Mouse (Mus musculus): ENCODE measurements at regions not wholly inside any gene's neighbourhood (a gene's known extent, or its start where the extent isn't known, plus 50 kb on each side); places are given as distances from the start of the nearest gene placed in this dataset.

DNA sequence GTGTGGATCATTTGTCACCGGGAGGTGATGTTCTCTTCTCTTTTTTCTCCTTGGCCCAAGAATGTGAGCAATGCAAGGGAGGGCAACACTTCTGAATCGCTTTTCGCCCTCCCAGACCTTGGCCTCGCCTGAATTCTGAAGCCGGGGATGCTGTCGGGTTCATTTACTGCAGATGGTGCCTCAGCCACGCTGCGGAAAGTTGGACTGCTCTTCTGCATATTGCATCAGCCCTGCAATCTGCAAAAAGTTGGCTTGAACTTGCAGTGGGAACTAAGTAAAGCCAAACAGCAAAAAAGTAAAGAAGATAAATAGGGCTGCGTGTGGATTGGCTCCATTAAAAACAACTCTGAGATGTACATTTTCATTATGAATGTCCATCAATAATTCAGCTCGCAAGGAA, 55.9 kb upstream of the Dok5 start:
- no peak for DNase-seq (ENCODE audit: low spot score in 2 of 2)

DNA sequence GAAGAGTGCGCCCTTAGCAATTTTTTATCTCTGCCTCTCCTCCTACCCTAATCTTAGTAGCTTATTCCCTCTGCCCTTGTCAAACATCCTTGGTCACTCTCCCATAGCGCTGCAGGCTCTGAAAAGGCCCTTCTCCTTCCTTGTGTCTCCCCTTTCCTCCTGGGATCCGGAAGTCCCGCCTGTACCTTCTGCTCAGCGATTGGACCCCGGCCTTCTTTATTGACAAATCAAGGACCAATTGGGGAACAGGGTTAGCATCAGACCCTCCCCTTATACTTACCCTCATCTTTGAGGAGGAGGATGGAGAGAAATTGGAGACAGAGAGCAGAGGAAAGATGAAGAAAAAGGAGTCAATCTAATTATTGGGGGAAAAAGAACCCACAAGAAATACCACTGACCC, 57.9 kb upstream of the Dok5 start:
- no peak for DNase-seq (ENCODE audit: low spot score in 2 of 2)

- no peak for DNase-seq (ENCODE audit: low spot score in 2 of 2)
Measured at GRCm38 (mm10) chr2:170672789-170673188, 58.8 kb upstream of the Dok5 start.

DNA sequence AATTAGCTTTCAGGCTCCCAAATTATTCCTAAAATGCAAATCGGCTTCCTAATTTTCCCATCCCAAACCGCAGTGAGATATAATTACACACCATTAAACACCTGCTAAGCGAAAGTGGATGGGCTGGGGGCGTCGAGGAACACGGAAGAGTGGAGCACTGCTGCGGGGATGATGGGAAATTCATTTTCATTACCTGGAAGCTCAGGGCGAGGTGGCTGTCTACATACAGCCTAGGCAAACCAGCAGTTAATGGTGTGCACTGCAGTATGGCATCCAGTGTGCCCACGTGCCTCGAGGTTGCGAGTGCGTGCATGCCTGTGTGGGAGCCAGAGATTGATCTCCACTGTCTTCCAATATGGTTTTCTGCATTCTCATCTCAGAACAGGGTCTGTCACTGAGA, 62.6 kb upstream of the Dok5 start:
- no peak for DNase-seq (ENCODE audit: low spot score in 2 of 2)

DNA sequence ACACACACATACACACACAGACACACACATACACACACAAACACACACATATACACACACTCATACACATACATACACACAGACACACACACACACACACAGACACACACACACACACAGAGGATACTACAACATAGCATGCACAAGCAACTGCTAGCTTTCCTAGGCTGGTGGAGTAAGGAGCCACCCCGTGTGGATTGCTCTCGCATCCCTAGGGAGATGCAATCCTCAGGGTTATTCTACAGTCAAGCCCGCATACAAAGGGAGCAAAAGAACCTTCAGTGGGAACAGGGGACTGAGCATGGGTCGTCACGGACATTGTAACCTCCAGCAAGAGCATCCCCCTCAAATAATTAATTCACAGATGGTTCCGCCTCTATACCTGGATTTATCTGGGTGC, 63.1 kb upstream of the Dok5 start:
- DNase-seq (ENCODE audit: low spot score in 2 of 2) = no peak

- no peak for DNase-seq (ENCODE audit: low spot score in 2 of 2)
Measured at GRCm38 (mm10) chr2:170662069-170662980, 60.5 kb upstream of the 4930470P17Rik start.

DNA sequence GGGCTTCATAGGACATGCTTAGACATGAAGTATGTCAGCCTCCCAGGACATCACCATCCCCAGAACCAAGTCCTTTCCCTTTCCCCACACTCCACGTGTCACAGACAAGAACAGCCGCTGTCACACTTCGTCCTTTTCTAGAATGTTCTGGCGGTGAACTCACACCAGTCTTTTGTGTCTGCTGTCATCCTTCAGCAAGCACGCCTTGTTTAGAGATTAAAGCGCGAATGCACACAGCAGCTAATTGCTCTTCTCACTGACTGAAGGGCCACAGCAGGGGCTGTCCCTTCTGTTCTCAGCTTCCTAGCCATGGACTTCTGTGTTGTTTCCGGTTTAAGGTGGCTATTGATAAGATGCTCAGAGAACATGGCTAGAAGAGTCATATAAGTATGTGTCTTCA, 57.5 kb upstream of the 4930470P17Rik start:
- no peak for DNase-seq (ENCODE audit: low spot score in 2 of 2)

GRCm38 (mm10) chr2:170658520-170658919, 56.7 kb upstream of the 4930470P17Rik start:
- no peak for DNase-seq (ENCODE audit: low spot score in 2 of 2)

DNA sequence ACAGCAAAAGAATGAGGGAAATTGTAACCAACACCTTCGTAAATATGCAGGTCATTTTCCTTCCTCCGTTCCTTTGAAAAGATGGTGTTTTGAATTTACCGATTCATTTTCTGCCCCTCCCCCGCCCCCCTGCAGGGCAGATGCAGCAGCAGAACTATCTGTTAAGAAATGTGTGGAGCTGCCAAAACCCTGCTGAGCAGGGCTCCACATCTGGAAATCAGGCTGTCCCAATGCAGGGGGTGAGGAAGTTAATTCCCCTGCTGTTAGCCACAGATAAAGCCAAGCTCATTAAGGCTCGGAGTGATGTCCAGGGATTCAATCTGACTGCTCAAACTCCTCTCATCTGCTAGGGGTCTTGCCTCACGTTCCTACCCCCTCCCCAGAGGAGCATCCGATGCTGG, 56.0 kb upstream of the 4930470P17Rik start:
- DNase-seq (ENCODE audit: low spot score in 2 of 2) = no peak

DNA sequence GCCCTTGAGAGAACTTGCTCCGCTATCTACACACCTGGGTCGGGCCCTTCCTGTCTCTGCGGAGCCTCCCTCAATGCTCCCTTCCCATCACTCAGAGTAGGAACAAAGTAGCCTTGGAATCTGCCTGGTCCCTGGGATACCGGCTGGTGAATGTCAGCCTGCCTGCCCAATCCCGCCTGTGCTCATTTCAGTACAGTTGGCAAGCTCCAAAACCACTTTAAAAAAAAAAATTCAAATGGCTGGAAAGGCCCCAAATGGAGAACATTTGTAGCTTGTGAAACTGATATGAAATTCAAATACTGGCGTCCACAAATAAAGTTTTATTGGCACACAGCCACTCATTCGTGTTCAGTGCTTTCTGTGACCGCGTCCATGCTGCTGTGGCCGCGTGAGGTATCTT, 50.3 kb upstream of the 4930470P17Rik start:
- DNase-seq (ENCODE audit: low spot score in 2 of 2) = peak in 1 of 2 experiments; percentile 1

Data from heart, adult 9 months (tissue).